Mouse (Mus musculus): ENCODE measurements at regions not wholly inside any gene's neighbourhood (a gene's known extent, or its start where the extent isn't known, plus 50 kb on each side); places are given as distances from the start of the nearest gene placed in this dataset.
A peak's percentile ranks its signal among the peaks of the same experiment; 100 is the strongest.

DNA sequence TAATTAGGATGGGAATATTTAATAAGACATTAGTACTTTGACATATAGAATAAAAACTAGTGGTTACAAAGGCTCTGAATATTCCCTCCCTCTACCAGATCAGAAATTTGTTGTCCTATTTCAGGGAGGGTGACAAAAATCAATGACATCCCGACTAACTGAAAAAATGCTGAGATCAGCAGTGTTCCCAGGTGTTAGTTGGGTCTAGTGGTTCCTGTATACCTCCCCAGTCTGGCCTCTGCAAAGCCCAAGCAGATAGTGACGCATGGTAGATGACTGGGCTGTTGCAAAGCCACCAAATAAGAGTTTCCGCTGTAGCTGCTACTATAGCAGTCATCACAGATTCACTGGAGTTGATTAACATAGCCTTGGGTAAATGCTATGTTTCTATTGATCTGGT, 59.9 kb upstream of the Gm4791 start:
- DNase-seq, result no peak

DNA sequence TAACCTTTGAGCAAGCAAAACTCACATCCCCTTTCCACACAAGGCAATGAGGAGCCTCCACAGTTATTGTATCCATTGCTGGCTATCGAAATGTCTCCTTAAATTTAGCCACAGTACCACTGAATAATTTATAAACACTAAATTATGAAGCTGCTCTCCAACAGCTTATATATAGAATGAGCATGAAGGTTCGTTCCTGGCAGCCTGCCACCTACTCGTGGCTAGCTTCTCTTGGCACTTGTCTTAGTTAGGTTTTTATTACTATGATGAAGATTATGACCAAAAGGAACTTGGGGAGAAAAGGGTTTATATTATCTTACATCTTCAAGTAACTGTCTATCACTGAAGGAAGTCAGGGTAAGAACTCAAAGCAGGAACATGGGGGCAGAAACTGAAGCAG, 72.9 kb upstream of the Gm4791 start:
- DNase-seq, result no peak

DNA sequence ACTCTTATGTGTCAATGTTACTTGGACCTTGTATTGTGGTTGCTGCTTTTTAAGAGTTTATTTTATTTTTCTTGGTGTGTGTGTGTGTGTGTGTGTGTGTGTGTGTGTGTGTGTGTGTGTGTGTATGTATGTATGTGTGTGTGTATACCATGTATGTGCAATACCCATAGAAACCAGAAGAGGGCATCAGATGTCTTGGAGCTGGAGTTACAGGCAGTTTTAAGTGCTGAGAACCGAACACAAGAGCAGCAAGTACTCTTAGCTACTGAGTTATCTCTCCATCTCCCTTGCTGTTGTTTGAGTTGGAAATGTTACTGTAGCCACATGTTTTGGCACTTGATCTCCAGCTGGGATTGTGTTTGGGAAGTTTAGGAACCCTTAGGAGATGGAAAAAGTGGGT, 78.5 kb upstream of the Gm4791 start:
- no peak for DNase-seq

DNA sequence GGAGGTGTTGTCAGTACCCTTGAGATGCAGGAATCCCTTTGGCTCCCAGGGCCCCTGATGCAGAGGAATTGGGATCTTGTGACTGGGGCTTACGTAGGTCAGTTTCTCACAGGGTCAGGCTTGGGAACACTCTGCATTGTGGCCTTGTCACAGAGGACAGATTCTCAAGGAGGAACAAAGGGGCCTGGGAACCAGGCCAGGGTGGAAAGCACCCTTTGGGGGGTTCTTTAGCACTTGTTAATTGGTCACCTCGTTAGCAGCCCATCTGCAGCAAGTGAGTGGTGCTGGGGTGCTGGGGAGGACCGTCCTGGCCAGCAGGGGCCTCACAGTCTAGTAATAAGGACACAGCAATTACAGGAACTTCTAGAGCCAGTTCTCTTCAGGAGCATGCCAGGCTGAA, 85.3 kb upstream of the Gm4791 start:
- peak; percentile 31 for DNase-seq

DNA sequence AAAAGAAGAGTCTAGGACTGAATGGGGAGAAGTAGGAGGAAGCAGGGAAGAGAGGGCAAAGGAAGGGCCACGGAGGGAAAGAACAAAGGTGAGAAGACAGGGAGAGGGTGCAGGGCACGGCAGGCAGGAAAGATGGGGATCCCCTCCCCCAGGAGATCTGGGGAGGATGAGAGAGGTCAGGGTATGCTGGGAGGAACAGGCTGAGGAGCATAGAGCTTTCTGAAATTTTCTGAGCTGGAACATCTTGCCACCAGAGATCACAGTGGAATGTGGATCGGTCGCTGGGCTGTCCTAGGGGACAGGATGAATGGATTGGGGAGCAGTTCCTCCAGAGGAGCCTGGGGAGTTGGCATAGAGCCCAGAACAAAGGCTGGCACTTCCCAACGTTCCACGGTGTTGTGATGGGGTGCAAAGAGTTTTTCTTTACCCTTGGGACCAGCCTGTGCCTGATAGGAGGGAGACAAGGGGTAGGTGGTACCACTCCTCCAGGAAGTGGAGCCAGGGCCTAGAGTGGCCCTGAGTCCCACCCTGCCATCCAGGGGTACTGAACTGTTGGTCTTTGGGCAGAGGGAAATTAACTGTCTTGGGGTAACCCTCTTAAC, 89.0 kb upstream of the Gm4791 start:
- peak; percentile 17 for DNase-seq

DNA sequence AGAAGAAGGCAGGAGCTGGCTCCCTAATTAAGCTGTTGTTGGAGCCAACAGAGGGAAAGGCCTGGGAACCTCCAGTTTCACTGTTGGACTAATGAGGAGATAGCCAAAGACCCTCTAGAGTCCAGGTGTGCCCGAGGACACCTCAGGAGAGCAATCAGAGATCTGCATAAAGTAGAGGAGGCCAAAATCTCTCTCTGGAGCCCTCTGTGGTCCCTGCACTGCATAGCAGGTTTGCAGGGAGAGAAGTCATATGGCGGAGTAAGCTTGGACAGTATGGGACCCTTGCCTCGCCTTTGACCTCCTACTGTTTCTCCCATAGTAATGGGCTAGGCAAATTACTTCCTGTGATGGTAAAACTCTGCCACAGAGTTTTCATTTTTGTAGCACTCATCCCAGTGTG, 93.5 kb upstream of the Gm4791 start:
- DNase-seq, result no peak

DNA sequence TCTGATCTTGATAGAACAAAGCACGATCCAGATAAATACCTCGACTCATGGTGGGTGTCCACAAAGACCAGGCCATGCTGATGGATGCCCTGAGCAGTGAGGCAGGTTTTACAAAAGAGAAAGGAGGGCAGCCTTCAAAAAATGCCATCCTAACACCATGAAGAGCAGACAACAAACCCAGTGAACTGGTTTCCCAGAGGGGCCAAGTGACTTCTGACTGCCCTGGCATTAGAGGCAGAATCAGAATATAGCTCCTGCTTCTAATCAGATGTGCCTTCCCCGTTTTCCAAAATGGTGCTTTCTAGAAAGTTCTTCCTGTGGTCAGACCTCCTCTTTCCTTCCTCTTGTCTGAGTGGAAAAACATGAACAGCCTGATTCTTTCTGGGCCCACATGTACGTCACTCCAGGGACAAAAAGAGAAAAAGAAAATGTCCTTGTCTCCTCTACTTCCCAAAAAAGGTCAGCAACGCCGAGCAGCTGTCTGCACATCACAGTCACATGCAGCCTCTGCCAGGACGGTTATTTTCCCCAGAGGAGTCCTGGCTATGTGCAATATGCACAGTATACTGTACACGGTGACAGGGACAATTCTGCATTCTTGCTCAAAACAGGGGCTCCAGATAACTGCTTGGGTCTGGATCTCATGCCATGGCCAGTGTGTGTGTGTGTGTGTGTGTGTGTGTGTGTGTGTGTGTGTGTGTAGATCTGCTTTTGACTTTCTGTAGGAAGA, 94.9 kb upstream of the Gm4791 start:
- peak; percentile 64 for DNase-seq

DNA sequence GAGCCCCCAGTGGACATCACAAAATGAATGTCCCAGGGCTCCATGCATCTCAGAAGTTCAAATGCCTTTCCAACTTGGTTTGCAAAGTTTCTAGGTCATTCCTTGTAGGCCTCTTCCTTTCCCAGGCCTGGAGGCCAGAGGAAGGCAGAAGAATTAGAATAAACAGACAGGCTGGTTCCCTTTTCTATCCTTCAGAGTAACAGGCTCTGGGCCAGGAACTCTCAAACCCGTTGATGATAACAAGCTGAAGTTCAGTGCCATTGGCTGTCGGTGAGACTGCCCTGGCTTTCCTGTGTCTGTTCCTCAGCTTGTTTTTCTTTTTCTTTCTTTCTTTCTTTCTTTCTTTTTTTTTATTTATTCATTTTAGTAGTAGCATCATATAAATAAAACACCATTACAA, 99.3 kb upstream of the Gm4791 start:
- DNase-seq, result no peak

DNA sequence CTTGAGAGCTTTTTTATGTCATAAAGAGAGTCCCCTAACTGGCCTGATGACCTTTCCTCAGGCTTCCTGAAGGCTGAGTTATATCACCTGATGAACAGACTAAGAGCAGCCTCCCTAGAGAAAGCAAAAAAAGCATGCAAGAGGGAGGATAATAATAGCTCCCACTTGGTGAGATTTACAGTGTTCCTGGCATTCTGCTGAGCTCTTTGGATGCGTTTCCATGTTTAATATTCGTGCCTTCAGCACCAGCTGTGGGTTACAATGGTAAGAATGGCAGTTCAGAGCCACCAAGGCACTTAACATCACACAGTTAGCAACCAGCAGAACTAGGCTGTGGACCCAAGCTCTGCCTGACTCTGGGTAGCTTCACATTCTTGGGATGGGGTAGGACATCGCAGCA, 100.4 kb upstream of the Gm4791 start:
- DNase-seq, result no peak

DNA sequence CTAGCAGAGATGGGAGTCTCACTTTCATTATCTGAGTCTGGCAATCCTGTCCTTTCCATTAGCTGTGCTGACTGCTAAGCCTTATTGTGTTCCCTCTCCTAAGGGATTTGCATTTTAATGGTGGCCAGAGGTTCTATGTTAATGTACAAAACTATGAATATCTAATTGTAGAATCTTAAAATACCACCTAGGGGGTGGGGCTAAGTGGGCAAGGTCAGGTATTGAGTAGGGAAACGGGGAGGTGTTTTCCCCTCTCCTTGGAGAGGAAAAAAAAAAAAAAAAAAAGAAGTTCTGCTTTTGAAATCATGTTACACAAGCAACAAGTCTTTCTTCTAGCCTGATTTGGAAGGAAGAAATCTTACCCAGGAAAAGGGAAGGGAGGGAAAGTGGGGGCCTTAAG, 106.7 kb upstream of the Gm4791 start:
- no peak for DNase-seq

DNA sequence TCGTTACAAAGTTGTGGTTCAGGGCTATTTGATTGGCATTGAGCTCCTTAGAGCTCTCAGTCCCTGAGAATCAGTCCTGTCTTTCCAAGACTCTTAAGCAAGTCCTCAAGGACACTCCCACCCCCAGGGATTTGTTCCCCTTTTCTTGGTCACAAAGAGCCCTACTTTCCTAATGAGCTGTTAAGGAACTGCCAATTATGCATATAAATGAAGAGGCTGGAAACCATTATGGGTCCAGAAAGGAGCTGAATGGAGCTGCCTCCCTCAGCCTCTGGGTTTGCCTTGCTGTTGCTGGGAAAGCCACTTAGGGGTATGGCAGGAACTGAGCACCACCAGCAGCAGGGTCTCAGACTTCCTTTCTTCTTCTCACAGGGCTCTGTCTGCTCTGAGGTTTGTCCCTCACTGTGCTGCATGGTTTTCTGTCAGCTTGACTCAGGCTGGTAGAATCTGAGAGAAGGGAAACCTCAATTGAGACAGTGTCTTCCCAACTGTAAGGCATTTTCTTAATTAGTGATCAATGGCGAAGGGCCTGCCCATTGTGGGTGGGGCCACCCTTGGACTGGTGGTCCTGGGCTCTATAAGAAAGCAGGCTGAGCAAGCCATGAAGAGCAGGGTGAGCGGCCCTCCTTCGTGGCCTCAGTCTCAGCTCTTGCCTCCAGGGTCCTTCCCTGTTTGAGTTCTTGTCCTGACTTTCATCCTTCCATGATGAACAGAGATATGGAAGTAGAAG, 108.4 kb upstream of the Gm4791 start:
- no peak for DNase-seq

DNA sequence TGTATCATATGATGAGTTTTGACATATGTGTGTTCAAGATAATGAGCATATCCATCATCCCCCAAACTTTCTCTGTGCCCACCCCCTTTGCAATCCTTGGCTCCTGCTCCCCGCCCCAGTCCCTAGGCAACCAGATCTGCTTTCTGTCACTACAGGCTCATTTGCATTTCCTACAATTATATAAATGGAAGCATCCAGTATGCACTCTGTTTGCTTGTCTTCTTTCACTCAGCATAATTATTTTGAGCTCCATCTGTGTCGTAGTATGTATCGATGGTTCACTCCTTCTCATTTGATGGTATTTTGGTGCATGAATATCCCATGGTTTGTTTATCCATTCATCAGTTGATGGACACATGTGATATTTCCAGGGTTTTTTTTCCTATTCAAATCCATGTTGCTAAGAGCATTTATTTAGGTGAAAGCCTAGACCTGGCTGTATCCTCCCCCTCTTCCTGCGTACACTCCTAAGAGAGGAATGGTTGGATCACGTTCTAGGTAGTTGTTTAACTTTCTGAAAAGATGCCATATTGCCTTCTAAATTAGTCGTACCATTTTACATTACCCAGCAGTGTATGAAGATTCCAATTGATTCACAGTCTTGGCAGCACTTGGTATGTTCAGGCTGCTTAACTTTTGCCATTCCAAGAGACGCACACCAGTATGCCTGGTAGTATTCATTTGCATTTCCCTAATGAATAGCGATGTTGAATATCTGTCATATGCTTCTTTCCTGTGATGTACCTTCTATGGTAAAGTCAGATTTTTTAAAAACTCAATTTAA, 127.1 kb upstream of the Gm4791 start:
- no peak for DNase-seq

DNA sequence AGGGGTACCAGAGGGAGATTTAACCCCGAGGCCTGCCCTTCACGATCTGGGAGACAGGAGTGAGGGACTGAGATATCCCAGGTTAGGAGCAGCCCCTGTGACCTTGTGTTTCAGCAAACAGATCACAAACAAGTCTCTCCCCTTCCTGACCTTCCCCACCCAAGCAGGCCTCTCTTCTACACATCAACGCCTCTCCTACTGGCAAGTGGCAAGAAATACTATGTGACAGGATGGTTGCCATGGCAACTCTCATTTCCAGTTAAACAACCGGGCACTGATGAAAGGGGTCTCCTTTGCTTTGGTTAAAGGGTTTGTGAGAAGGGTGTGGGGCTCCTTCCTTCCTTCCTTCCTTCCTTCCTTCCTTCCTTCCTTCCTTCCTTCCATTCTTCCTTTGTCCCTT, 134.6 kb upstream of the Gm4791 start:
- no peak for DNase-seq

DNA sequence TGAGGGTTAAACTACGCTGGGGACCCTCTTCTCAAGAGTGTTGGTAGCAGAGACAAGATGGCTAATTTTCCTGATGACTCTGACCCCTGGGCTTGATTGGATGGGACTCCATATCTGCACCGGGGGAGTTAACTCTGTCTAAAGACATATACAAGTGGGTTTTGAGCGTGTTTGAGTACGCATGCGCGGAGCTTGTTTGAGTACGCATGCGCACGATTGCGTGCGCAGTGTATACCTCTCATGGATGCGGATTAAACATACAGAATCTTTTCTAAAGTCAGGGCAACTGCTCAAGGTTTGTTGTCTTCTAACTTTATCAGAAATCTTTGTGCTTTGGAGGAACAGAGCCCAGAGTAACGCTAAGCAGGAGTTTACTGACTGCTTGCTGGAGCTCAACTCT, 146.8 kb upstream of the Gm4791 start:
- DNase-seq, result no peak

DNA sequence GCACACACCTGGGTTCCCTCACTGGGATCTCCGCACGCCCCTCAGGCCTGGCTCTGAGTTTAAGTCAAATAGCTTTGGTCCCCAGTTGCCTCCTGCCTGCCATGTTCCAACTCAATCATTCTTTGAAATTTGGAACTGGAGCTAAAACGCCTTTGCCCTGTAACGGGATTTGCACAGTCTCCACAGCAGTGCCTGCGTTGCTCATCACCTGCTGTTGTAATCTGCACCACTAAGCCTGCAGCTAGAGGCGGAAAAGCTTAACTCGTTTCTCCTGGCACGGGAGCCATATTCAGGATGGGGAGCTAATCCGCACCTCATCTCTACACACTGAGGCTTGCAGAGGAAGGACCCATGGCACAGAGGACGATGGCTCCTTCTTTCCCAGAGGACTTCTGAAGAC, 147.2 kb upstream of the Gm4791 start:
- DNase-seq, result no peak

DNA sequence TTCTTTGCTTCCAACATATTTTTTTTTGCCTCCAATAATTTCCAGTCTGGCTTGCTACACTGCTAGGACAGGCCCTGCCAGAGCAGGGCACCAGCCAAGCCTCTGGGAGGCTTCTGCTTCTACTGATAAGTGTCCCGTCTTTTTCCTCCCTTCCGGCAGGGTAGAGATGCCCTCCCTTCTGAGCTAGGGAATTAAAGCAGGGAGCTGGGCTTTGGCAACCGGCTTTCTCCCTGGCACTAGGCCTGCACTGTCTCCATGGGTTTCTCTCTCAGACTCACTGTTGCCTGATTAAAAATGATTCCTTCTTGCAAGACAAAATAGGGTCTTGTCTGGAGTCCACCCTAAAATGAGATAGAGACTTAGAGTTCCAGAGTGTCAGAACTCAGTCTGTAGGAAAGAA, 153.3 kb upstream of the Gm4791 start:
- peak; percentile 15 for DNase-seq

DNA sequence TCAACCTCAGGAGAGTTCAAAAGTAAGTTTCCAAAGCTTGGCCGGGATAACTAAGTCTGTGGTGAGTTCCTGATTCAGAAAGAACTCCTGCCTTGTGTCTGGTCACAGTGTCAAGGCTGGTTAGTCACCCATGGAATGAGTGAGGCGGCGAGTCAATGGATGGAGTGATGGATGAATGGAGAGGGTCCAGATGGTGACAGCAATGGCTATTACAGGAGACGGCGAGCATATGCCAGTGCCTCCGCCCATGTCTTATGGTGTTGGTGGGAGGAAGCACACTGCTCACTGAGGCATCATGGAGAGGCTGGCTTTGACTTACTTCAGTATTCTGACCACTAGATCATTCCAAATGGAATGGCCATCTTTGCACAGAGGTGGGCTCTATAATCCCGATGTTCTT, 154.8 kb upstream of the Gm4791 start:
- DNase-seq, result no peak

DNA sequence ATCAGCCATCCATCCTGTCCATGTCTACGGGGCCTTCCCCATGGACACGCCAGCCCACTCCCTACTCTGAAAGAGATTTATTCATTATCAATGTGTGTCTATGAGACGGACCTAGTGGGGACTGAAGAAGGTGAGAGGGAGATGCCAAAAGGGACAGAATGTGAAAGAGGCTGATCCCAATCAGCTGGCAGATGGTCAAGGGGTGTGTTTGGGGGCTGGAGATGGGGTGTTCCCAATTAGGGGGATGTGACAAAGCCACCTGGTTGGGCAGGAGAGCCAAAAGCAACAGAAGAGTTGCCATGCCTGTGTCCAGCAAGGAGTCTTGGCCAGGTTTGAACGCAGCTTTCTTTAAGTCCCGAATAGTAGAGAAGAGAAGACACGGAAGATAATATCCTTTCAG, 157.0 kb upstream of the Gm4791 start:
- no peak for DNase-seq

DNA sequence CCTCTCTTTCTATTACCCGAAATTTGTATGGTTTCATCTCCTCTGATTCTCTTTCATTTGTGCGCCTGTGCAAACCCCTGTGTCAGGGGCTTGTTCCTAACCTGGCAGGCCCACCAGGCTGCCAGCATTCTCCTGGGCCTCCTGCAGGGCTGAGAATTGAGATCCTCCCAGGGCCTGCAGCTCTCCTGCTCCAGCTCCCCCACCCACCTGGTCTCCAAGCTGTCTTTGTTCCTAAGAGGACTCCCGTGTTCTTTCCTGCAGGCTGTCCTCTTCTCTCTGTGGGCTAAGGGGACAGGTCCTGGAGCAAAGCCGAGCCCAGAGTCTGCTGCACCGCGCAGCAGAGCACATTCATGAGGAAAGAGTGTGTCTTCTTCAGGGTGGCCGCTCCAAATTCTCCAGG, 163.3 kb upstream of the Gm4791 start:
- DNase-seq, result no peak

DNA sequence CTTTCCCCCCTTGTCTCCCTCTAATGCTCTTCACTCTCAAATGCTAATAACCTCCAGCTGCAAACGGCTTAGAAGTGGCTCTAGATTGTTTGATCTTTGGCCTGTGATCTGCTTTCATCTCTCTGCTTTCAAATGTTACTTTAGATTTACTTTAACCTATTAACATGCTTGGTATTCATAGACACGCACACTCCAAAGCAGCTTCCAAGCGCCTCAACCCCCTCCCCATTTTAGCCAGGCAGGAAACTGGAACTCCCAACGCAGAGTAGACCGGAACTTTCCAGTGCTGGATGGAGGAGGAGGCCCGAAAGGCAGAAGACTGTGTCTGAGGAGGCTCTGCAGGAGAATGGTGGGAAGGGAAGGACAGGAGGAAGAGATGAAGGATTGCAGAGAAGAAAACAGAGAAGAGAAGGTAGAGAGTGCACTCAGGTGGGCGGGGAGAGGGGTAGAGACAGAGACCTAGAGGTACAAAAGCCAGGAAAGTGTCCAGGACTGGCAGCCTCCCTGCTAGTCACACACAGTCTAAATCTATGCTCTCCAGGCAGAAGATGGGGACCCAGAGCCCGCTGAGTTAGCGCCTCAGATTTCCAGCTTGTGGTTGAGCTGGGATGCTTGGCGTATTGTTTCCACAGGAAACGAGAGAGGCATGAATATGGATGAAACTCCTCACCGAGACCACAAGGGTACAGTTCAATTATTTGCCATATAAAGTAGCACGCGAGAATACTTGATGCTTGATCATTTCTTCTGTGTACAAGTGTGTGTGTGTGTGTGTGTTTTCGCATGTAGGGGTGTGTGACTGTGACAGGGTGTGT, 167.6 kb upstream of the Gm4791 start:
- no peak for DNase-seq

DNA sequence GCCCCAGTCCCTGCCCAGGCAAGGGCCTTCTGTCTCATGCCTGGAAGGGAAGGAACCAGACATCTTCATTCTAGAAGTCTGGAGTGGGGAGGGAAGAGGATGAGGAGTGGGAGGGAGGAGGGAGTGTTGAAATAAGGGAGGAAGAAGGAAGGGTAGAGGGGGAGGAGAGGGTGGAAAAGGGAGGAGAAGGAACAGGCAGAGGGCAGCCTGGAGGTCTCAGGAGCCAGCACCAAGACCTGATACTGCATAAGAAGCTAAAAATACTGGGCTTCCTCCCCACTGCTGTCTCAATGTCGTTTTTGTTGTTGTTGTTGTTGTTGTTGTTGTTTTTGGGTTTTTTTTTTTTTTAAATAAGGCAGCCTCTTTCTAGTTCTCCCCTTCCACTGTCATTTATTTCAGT, 168.2 kb upstream of the Gm4791 start:
- DNase-seq, result no peak

DNA sequence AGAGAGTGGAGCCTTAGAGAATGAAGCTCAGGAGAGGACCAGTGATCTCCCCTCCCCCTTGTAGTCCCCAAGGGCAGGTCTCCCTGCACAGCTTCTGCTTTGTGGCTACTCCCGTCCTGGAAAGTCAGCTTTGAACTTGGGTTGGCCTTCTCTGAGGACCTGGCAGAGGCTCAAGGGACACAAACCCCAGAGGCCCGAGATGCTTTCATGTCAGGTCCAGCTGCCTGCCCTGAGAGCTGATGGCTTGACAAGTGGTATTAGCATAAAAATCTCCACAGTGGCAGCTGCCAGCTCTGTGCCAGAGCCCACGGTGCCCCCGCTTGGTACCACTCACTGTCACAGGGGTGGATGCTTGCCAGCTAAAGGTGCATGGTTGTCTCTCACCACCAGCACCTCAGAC, 173.8 kb upstream of the Gm4791 start:
- no peak for DNase-seq

All from heart, postnatal 4 days (tissue).